Mouse (Mus musculus) lung, embryonic 15.5 days (tissue): ENCODE measurements around the gene Mast3. TPM values are rescaled to one million over a fixed set of nuclear protein-coding genes. Genes with fewer than 3 reads are reported as not detected.

Experiments
- ATAC-seq: fragments of 200-750 bp; cut with Nextera tagmentation; 2 replicates; pipeline ENCODE4 v1.8.0; 2017; ENCODE audit warnings: moderate number of reproducible peaks, borderline replicate concordance; ENCODE audit not compliant: low FRiP score, low TSS enrichment; ENCODE audit errors: extremely low read depth
- H3K27ac ChIP-seq: fragments of 300-500 bp; sonication (generic); 2 replicates; pipeline ENCODE4 v1.5.1; 2015; ENCODE audit warnings: moderate library complexity, mild to moderate bottlenecking, inconsistent platforms
- H3K27me3 ChIP-seq: fragments of 300-500 bp; sonication (generic); 2 replicates; pipeline ENCODE4 v1.6.1; 2015; ENCODE audit warnings: inconsistent platforms
- H3K36me3 ChIP-seq: fragments of 300-500 bp; sonication (generic); 2 replicates; pipeline ENCODE4 v1.6.1; 2015; ENCODE audit warnings: inconsistent platforms
- H3K4me1 ChIP-seq: fragments of 300-500 bp; sonication (generic); 2 replicates; pipeline ENCODE4 v1.6.1; 2015; ENCODE audit warnings: inconsistent platforms
- H3K4me2 ChIP-seq: fragments of 300-500 bp; sonication (generic); 2 replicates; pipeline ENCODE4 v1.6.1; 2015; ENCODE audit warnings: inconsistent platforms, mild to moderate bottlenecking, moderate library complexity
- H3K4me3 ChIP-seq: fragments of 300-500 bp; sonication (generic); 2 replicates; pipeline ENCODE4 v1.5.1; 2015; ENCODE audit warnings: mild to moderate bottlenecking, inconsistent platforms
- H3K9ac ChIP-seq: fragments of 300-500 bp; sonication (generic); 2 replicates; pipeline ENCODE4 v1.6.1; 2015; ENCODE audit warnings: inconsistent platforms
- H3K9me3 ChIP-seq: fragments of 300-500 bp; sonication (generic); 2 replicates; pipeline ENCODE4 v1.6.1; 2016; ENCODE audit warnings: inconsistent platforms
- WGBS: fragments of 180-500 bp; shearing (Covaris S2); methylation state at CpG from one replicate; pipeline ENCODE4 v1.1.7; 2015; 5-methylcytosine and 5-hydroxymethylcytosine counted together
- polyA plus RNA-seq: library from polyadenylated mRNA; unstranded; fragments of >200 nt; fragmentation: Nextera tagmentation; extraction: Ambion mirVana; gene quantifications from 2 replicates; pipeline ENCODE4 v1.2.1, GENCODE M21; 2015

Gene Mast3
- polyA plus RNA-seq, 1 experiment from 2014 or later: 15.8 TPM

GRCm38 (mm10) chr8:70843214-70843773 is 38.4 kb upstream of the Mast3 start:
- Histone ChIP-seq H3K9me3 (no peaks in the 10 kb centered on the region), H3K9ac (no peak overlapping the region), H3K4me2 (no peak overlapping the region), H3K27ac (no peak overlapping the region), H3K4me3 (no peak overlapping the region), H3K27me3 (0 out of 2 replicates have a peak, but pooled peaks cover 7% of the 10 kb centered on the region), H3K4me1 (peaks cover 14% of the 10 kb centered on the region), H3K36me3 (no peaks in the 10 kb centered on the region)
- no peak for ATAC-seq
- 65% methylated on average over 5 of the region's 5 CpGs for WGBS

- H3K4me2 ChIP-seq: no peak overlapping the region
- 64% methylated on average over 25 of the region's 25 CpGs for WGBS
- H3K27ac ChIP-seq: no peak overlapping the region
- no peak overlapping the region for H3K9ac ChIP-seq
- H3K4me3 ChIP-seq: no peak overlapping the region
- no peak for ATAC-seq
- peaks cover 16% of the 10 kb centered on the region for H3K4me1 ChIP-seq
- 0 out of 2 replicates have a peak, but pooled peaks cover 7% of the 10 kb centered on the region for H3K27me3 ChIP-seq
- no peaks in the 10 kb centered on the region for H3K36me3 ChIP-seq
- no peaks in the 10 kb centered on the region for H3K9me3 ChIP-seq
Measured at GRCm38 (mm10) chr8:70842484-70842883, 37.6 kb upstream of the Mast3 start.

- 25% methylated on average over 22 of the region's 22 CpGs for WGBS
- Histone ChIP-seq H3K4me3 (no peak overlapping the region), H3K4me2 (no peak overlapping the region), H3K27me3 (0 out of 2 replicates have a peak, but pooled peaks cover 2% of the 10 kb centered on the region), H3K27ac (no peak overlapping the region), H3K9me3 (no peaks in the 10 kb centered on the region), H3K9ac (no peak overlapping the region), H3K36me3 (no peaks in the 10 kb centered on the region), H3K4me1 (peaks cover 16% of the 10 kb centered on the region)
- ATAC-seq: no peak
Measured at GRCm38 (mm10) chr8:70841147-70842072, 36.6 kb upstream of the Mast3 start.

GRCm38 (mm10) chr8:70840590-70840989 is 35.7 kb upstream of the Mast3 start:
- H3K27ac ChIP-seq: no peak overlapping the region
- no peak overlapping the region for H3K4me2 ChIP-seq
- H3K27me3 ChIP-seq: no peaks in the 10 kb centered on the region
- H3K4me3 ChIP-seq: no peak overlapping the region
- no peak overlapping the region for H3K9ac ChIP-seq
- H3K9me3 ChIP-seq: no peaks in the 10 kb centered on the region
- 45% methylated on average over 10 of the region's 10 CpGs for WGBS
- H3K4me1 ChIP-seq: peaks cover 16% of the 10 kb centered on the region
- no peak for ATAC-seq
- no peaks in the 10 kb centered on the region for H3K36me3 ChIP-seq

- Histone ChIP-seq H3K36me3 (no peaks in the 10 kb centered on the region), H3K4me1 (peaks cover 16% of the 10 kb centered on the region), H3K9ac (peak within 1 kb of the TSS; percentile 77), H3K4me2 (peak within 1 kb of the TSS; percentile 89), H3K9me3 (no peaks in the 10 kb centered on the region), H3K4me3 (peak within 1 kb of the TSS; percentile 77), H3K27me3 (no peaks in the 10 kb centered on the region), H3K27ac (peak within 1 kb of the TSS; percentile 91)
- ATAC-seq: peak; percentile 97
- WGBS: 1% methylated on average over 55 of the region's 55 CpGs
Measured at GRCm38 (mm10) chr8:70839408-70840351, 34.8 kb upstream of the Mast3 start, which contains the start of gene Arrdc2. Gene Arrdc2 (minus strand): TSS chr8:70839720.

- WGBS: 2% methylated on average over 66 of the region's 66 CpGs
Measured at GRCm38 (mm10) chr8:70838654-70839407, 34.0 kb upstream of the Mast3 start.

GRCm38 (mm10) chr8:70836666-70837065 is 31.8 kb upstream of the Mast3 start:
- Histone ChIP-seq H3K4me3 (no peak overlapping the region), H3K27me3 (no peaks in the 10 kb centered on the region), H3K4me2 (no peak overlapping the region), H3K36me3 (no peaks in the 10 kb centered on the region), H3K27ac (no peak overlapping the region), H3K9ac (no peak overlapping the region), H3K4me1 (peaks cover 33% of the 10 kb centered on the region), H3K9me3 (no peaks in the 10 kb centered on the region)
- WGBS: 83% methylated on average over 12 of the region's 12 CpGs
- no peak for ATAC-seq

More at GRCm38 (mm10) chr8:70838654-70839407, 34.0 kb upstream of the Mast3 start:
- Histone ChIP-seq H3K4me2 (peak overlapping the region; percentile 89), H3K9ac (peak overlapping the region; percentile 77), H3K27me3 (no peaks in the 10 kb centered on the region), H3K36me3 (no peaks in the 10 kb centered on the region), H3K4me3 (peak overlapping the region; percentile 77), H3K9me3 (no peaks in the 10 kb centered on the region), H3K4me1 (peaks cover 18% of the 10 kb centered on the region), H3K27ac (peak overlapping the region; percentile 91)
- peak; percentile 46 for ATAC-seq

GRCm38 (mm10) chr8:70834071-70834470 is 29.2 kb upstream of the Mast3 start:
- H3K9me3 ChIP-seq: no peaks in the 10 kb centered on the region
- peaks cover 26% of the 10 kb centered on the region for H3K4me1 ChIP-seq
- 94% methylated on average over 3 of the region's 3 CpGs for WGBS
- H3K27ac ChIP-seq: no peak overlapping the region
- no peaks in the 10 kb centered on the region for H3K27me3 ChIP-seq
- ATAC-seq: no peak
- H3K36me3 ChIP-seq: no peaks in the 10 kb centered on the region
- H3K4me2 ChIP-seq: no peak overlapping the region
- no peak overlapping the region for H3K4me3 ChIP-seq
- no peak overlapping the region for H3K9ac ChIP-seq

GRCm38 (mm10) chr8:70833520-70833919 is 28.7 kb upstream of the Mast3 start:
- Histone ChIP-seq H3K27me3 (no peaks in the 10 kb centered on the region), H3K9ac (no peak overlapping the region), H3K4me1 (peaks cover 22% of the 10 kb centered on the region), H3K4me3 (no peak overlapping the region), H3K9me3 (no peaks in the 10 kb centered on the region), H3K27ac (peak overlapping the region; percentile 53), H3K4me2 (no peak overlapping the region), H3K36me3 (no peaks in the 10 kb centered on the region)
- ATAC-seq: no peak
- 39% methylated on average over 15 of the region's 15 CpGs for WGBS

GRCm38 (mm10) chr8:70833018-70833482 is 28.2 kb upstream of the Mast3 start:
- no peak overlapping the region for H3K9ac ChIP-seq
- WGBS: 39% methylated on average over 9 of the region's 9 CpGs
- ATAC-seq: no peak
- peaks cover 17% of the 10 kb centered on the region; the same call in 1 of the 2 replicates for H3K4me1 ChIP-seq
- H3K36me3 ChIP-seq: no peaks in the 10 kb centered on the region
- no peak overlapping the region for H3K4me2 ChIP-seq
- H3K27me3 ChIP-seq: no peaks in the 10 kb centered on the region
- H3K9me3 ChIP-seq: no peaks in the 10 kb centered on the region
- peak overlapping the region; percentile 53 for H3K27ac ChIP-seq
- no peak overlapping the region for H3K4me3 ChIP-seq
